Mouse (Mus musculus) spleen, adult 18-20 months (tissue): ENCODE data around the gene Galnt17.

ENCODE experiments used
- DNase-seq, 2 experiments: peaks; one replicate each; pipeline ENCODE4 v3.0.0; 2022; ENCODE audit warnings: mixed read lengths in 2 of 2

Galnt17 gene

GRCm38 (mm10) chr5:131117391-131118040 lies 190.8 kb downstream of the Galnt17 start:
- no peak for DNase-seq

GRCm38 (mm10) chr5:131113850-131114470 lies 194.3 kb downstream of the Galnt17 start:
- DNase-seq = no peak

GRCm38 (mm10) chr5:131107188-131107587 lies 201.1 kb downstream of the Galnt17 start:
- DNase-seq = no peak

GRCm38 (mm10) chr5:131096824-131097223 lies 211.5 kb downstream of the Galnt17 start:
- DNase-seq = no peak

GRCm38 (mm10) chr5:131095635-131096034 lies 212.7 kb downstream of the Galnt17 start:
- DNase-seq = no peak

GRCm38 (mm10) chr5:131094771-131095170 lies 213.5 kb downstream of the Galnt17 start:
- DNase-seq = no peak

- DNase-seq = no peak
Measured at GRCm38 (mm10) chr5:131094138-131094537, 214.2 kb downstream of the Galnt17 start.

GRCm38 (mm10) chr5:131089876-131090275 lies 218.4 kb downstream of the Galnt17 start:
- no peak for DNase-seq

GRCm38 (mm10) chr5:131088866-131089265 lies 219.4 kb downstream of the Galnt17 start:
- DNase-seq = no peak

GRCm38 (mm10) chr5:131083072-131083657 lies 225.1 kb downstream of the Galnt17 start:
- no peak for DNase-seq

GRCm38 (mm10) chr5:131077682-131078081 lies 230.6 kb downstream of the Galnt17 start:
- DNase-seq = no peak

- DNase-seq = no peak
Measured at GRCm38 (mm10) chr5:131075795-131076194, 232.5 kb downstream of the Galnt17 start.

GRCm38 (mm10) chr5:131074295-131074694 lies 234.0 kb downstream of the Galnt17 start:
- DNase-seq = no peak

- no peak for DNase-seq
Measured at GRCm38 (mm10) chr5:131065174-131065573, 243.1 kb downstream of the Galnt17 start.

GRCm38 (mm10) chr5:131048505-131048904 lies 259.8 kb downstream of the Galnt17 start:
- DNase-seq = no peak

- DNase-seq = no peak
Measured at GRCm38 (mm10) chr5:131043130-131043529, 265.2 kb downstream of the Galnt17 start.

- DNase-seq = no peak
Measured at GRCm38 (mm10) chr5:131040441-131040840, 267.9 kb downstream of the Galnt17 start.

- DNase-seq = no peak
Measured at GRCm38 (mm10) chr5:131039611-131040313, 268.5 kb downstream of the Galnt17 start.

GRCm38 (mm10) chr5:131024506-131024905 lies 283.8 kb downstream of the Galnt17 start:
- DNase-seq = no peak

GRCm38 (mm10) chr5:131022396-131022993 lies 285.8 kb downstream of the Galnt17 start:
- DNase-seq = no peak

GRCm38 (mm10) chr5:131020936-131021335 lies 287.4 kb downstream of the Galnt17 start:
- DNase-seq = no peak

GRCm38 (mm10) chr5:131019346-131019965 lies 288.8 kb downstream of the Galnt17 start:
- no peak for DNase-seq

GRCm38 (mm10) chr5:131016066-131016465 lies 292.2 kb downstream of the Galnt17 start:
- no peak for DNase-seq
